Mouse (Mus musculus) neutrophil, adult 5-6 weeks (primary cell): ENCODE results near the gene Lst1. TPM values are rescaled to one million over a fixed set of nuclear protein-coding genes. Genes with fewer than 3 reads are reported as not detected.

ENCODE experiments used
- ATAC-seq: fragments of 151-379, 151-347 bp; 2 replicates; pipeline ENCODE4 v1.8.0; 2017; ENCODE audit warnings: mild to moderate bottlenecking, moderate TSS enrichment; ENCODE audit not compliant: insufficient number of reproducible peaks, poor library complexity, low FRiP score, severe bottlenecking; ENCODE audit errors: extremely low read depth
- total RNA-seq: library from RNA; stranded (forward); fragments of 200-1000 nt; gene quantifications from 2 replicates; pipeline ENCODE4 v1.2.3, GENCODE M21; 2017

The Lst1 gene
- total RNA-seq, 1 experiment from 2014 or later = 534 TPM

DNA sequence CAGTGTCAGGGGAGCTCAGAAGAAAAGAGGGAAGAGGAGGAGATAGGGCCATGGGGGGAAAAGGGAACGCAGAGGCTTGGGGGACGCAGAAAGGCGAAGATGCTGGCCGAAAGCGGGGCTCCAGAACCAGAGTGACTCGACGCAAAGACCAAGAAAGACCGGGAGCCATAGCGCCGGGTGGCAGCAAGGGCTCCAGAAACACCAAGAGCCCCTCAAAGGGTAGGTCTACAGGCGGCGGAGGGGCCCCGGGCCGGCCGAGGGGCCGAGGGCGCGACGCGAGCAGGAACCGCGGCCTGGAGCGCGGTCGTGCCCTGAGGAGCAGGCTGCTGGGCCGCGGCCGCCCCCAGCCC lies 24.0 kb downstream of the Lst1 start:
- ATAC-seq = no peak

DNA sequence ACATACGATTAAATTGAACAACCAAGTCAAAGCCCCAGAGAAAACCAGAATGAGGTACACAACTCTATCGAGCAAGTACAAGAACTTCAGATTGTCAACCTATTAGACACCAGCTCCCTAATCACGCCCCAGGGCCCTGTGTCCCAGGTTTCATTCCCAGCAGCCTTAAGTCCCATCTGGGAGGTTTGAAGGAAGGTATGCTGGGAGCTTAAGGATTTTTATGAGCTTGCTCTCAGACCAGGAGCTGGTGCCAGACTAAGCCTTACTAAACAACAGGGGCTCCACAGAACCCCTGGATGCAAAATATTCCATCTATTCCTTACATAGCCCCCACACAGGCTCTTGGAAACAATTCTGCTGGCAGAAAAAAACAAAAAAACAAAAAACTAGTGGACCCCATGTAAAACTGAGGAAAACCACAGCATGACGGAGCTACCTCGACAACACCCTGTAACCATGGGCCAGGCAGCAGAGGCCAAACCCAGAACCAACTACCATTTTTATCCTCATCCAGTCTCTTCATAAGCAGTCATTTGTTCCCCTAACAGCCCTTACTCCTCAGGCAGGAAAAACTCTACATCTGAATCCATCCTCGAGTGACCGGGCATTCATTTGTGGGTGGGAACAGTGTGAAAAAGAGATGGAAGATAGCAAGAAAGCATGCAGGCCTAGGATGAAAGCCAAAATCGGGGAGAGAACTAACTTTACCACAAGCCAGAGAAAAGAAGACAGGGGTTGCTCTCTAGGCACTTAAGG lies 24.7 kb downstream of the Lst1 start:
- no peak for ATAC-seq

DNA sequence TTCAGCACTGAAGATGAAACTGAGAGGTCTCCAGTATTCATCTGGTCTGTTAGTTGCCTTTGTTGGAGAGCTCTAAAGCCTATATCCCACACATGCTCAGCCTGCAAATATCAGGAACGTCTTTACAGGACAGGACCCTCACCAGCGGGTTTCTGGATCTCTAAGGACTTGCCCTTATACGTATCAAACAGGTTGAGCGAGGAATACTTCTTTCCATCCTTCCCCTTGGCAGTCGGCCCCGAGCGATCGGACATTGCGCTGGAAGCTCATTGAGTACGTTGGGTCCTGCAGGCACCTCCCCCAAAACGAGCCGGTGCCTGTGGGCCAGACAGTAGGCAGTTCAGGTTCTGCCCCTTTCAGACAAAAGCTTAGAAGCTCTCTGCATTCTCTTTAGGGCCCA lies 25.5 kb downstream of the Lst1 start:
- ATAC-seq = no peak

DNA sequence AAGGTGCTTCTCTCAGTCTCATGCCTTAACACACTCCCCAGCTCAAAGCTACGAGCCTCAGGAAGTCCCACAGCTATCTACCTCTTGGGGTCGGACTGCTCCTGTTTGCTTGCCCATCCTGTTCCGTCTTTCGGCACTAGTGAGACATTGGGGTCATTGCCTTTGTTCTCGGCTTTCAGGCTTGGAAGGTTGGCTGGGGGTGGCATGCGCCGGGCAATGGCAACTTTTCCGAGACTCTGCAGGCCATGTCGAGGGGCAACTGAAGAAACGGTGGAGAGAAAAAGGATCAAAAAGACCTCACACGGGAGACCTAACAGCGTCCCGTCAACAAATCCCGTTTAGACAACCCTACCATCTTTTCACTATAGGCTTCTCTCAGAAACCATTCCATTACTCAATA lies 26.1 kb downstream of the Lst1 start:
- ATAC-seq = no peak

DNA sequence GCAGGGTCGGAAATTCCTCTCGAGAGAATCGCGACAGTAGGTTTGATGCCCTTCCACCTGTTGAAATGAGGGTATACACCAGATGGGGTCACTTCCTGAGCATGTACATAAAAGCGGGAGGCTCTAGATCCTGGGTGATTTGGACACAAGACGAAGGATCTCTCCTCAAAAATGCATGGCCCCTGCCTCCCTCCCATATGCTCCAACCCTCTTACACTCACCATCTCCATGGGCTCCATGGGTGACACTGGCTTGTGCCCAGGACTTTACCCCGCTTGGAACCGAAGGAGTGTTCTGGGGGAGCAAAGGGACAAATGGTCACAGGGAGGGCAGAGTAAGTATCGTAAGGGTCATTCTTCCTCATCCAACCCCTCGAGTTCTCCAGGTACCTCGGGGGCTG lies 26.8 kb downstream of the Lst1 start:
- no peak for ATAC-seq

DNA sequence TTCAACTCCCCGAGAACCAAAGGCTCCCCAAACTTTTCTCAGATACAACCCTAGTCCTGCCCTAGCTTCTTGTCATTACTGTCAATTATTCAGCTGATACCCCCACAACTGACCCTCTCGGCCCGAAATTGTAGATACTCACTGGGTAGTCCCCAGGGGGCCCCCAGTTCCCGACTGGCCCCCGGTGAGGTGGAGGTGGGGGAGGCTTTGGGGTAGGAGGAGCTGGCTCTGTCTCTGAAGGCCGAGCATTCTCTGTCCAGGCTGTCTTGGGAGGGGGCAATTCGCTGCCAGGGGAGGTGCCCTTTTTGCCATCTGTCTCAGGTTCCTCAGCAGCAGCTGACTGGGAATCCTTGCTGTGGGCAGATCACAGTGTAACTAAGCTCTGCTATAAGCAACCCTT lies 28.6 kb downstream of the Lst1 start:
- ATAC-seq = no peak

DNA sequence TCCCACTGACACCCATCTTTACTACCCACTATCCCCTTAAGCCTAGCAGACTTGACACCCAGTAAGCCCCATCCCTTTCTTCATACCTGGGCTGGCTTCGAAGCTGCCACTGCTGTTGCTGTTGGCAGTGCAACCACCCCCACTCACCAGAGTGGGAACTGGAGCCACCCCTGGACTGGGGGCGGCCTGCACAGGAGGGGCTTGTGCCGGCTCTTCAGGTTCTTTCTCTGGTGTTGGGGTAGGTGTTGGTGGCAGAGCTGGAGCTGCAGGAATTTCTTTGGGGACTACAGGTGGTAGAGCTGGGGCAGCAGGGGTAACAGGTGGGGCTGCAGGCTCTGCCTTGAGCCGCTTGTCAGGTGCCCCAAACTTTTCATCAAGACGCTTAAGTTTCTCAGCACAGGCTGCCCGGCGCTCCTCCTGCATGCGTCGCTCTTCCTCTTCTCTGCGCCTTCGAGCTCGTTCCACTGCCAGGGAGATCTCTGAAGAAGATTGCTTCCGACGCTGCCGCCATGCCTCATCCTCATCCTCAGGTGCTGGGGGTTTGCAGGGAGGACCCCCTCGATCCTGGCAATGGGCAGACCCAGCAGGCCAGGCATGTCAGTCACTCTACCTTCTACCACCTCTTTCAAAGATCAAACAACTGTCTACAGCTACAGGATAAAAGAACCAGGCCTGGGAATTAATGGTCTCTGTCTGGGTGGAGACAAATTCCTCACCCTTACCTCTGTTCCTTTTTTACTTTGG lies 29.2 kb downstream of the Lst1 start:
- no peak for ATAC-seq

DNA sequence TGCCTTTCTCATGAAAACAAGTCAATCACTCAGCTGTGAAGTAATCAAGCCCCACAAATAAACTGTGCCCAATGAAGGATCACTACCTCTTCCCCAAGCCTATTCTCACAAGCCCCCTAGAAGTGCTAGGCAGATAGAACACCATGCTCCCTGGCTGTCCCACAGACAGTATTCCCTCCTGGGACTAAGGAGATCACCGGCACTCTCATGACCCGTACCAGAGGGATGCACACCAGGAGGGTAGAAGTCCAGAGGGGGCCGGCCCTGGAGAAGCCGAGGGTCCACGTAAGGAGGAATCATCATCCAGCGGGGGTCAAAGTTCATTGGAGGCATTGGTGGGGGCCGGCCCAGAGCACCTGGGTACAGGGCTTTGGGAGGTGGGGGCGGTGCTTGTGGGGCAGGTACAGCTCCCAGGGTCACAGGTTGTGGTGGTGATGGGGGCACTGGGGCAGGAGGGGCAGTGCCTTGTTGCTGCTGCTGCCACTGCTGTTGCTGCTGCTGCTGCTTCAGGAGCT lies 30.5 kb downstream of the Lst1 start:
- no peak for ATAC-seq

DNA sequence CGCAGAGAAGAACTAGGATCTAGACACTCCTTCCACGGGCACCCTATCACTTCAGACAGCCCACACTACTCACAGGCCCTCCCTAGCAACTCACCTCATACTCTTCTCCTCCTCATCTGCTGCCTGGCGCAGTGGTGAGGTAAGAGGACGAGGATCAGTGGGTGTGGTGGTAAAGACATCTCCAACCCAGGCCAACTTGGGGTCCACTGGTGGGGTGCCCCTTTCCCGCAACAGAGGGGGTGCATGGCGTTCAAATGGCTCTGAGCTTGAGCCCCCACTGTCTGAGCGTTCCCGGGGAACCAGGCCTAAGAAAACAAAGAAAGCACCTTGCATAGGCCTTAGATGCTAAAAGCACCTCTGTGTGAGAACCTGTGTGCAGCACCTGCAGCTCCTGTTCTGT lies 31.0 kb downstream of the Lst1 start:
- ATAC-seq = no peak

DNA sequence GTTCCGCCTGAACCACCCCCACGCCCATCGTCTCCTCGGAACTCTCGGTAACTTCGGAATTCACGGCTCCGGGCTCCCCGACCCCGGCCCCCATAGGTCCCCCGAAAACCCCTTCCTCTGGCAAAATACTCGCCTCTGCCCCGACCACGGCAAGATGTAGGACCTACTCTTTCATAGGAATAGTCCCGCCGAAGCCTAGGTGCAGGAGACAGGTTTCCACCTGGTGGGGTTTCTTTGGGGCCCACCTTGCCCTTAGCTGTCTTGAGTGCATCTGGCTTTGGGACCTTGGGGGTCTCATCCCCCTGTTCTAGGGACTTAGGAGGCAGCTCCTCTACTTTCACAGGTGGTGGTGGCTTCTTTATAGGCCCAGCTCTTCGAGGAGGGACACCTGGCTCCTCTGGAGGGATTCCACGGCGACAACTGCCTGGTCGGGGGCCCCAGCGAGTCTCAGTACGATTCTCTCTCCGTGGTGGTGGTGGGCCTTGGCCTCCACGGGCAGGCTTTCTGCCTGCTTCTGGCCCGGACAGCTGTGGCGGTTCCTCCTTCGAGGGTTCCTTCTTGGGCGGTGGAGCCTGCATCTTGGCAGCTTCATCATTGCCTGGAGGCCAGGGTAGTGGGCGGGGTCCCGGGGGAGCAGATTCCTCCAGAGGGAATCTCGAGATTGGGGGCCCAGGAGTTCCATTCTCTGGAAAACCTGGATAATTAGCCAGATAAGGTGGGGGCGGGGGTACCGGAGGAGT lies 31.6 kb downstream of the Lst1 start:
- ATAC-seq = no peak

DNA sequence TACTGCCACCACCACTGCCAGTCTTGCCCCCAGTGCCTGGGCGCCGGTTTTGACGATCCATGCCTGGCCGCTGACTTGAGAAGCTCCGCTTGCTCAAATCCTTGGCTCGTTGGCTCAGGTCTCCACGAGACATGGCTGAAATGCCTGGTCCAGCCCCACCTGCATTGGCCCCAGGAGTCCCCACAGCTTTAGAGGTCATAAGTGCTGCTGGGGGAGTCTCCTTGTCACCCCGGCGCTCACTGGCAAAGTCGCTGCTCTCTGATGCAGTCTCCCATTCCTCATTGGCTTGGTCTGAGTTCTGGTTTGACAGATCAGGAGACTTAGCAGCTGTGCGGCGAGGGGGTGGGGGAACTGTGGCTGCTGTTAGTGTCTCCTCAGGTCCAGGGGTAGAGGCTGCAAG lies 32.8 kb downstream of the Lst1 start:
- no peak for ATAC-seq

DNA sequence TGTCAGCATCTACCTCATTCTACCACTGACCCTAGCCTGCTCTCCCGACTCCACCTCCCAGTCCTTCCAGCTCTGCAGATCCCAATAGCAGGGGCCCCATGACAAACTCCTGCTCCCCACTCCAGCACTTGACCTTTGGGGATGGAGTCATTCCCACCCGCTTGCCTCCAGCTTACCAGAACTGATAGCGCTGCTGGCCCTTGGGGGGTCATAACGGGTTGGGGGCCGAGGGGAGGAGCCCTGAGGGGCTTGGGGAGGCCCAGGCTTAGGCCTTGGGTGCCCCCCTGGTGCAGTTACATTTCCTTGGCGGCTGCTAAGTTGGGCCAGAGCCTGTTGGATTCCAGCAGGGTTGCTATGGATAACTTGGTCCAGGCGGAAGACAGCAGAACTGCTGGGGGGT lies 33.6 kb downstream of the Lst1 start:
- no peak for ATAC-seq

DNA sequence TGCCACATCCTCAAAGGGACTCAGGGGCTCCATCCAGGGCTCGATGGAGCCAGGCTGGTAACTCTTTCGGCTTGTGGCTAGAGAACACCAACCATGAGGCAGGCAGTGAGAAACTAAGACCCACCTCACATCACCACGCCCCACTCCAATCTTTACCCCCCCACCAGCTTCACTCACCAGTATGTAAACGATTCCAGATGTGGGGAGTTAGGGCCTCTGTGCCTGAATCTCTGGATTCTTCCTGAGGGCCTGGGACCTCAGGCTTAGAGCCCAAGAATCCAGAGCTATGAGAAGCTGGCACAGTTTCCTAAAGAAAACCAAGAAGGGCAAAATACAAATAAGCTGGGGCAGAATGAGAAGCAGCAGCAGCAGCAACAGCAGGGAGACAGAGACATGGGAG lies 34.3 kb downstream of the Lst1 start:
- no peak for ATAC-seq

DNA sequence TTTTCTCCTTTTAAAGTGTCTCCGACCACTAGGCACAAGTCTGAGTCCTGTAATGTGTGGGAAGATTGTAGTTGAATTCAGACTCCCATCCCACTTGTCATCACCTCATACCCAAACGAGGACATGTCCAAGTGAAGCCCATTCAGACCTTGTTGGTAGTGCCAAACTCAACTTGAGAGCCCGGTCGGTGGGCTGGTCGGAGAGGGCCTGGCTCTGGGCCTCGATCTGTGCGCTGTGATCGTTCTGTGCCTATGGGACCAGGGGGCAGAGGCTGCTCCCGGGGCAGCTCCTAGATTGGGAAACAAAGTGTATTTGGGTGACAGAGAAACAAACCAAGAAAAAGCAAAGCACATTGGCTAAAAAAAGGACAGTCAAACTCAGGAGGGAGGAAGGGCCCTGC lies 35.2 kb downstream of the Lst1 start:
- no peak for ATAC-seq

DNA sequence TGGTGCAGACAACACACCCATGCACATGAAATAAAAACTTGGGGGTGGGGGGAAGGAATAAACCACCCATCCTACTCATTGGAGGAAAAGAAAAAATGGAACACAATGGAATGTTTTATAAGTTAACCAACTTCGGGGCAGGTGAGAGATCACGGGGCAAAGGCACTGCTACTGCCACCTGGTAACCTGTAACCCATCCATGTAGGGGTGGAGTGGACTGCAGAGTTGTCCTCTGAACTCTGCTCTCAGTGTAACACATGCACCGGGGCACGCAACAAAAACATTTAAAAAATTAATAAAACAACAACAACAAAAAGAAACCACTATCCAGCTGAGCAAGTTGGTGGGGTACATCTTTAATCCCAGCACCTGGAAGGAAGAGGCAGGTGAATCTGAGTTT lies 36.1 kb downstream of the Lst1 start:
- no peak for ATAC-seq

DNA sequence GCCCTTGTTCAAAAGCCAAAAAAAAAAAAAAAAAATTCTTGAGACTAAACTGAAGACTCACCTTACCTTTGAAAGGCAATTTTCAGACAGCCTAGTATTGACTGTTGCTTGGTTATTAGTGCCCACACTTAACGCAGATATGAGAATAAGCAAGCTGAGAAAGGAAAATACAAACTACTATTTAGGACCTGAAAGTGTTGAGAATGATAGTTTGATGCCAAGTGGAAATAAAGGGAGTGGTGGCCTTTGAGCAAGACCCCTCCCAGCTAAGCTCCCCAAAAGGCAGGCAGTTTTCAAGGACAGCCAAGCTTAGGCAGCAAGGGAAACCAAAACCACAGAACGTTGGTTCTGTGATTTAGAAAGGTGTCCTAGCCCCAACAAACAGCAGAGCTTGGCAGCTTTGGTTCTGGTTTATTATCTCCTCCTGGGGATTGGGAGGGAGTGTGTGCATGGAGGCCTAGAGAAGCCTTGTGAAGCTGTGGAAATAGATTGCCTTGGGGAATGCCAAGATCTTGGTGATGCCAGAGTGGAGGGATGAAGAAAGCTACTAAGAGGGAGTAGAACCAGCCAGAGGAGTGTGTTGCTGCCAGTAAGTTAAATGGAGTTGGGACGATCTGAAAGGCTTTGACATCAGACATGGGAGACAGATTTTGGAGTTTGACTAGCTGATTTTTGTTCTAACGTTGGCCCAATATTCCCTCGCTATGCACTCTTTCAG lies 40.2 kb downstream of the Lst1 start:
- ATAC-seq = no peak

DNA sequence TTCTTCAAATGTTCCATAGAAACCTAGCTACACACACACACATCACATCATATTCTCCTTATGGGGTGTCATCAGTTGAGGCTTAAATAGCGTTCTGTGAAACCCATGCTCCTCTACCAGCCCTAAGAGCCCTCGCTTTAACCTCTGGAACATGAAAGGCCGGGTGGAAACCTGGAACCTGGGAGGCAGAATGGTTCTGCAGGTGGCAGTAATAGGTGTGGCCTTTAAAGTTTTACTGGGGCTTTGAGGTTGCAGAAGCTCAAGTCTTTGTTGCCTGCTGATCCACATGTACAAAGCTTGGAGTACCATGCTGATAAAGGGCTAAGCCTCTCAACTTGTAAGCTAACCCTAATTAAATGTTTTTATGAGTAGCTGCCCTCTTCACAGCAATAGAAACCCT lies 40.9 kb downstream of the Lst1 start:
- ATAC-seq = no peak

DNA sequence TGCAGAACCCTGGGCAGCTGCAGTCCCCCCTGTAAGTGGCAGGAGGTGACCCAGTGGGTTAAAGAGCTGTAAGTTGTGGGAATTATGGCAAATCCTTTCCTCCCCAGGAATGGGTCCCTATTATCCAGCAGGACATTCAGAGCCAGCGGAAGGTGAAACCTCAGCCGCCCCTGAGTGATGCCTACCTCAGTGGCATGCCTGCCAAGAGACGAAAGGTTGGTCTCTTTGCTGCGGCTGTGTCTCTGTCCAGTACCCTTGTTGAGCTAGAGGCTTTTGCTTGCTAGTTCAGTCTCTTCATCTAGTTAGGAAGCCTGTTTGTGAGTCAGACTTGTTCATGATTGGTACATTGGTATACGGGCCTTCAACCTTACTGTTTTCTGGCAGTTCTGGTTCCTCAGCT lies 42.1 kb downstream of the Lst1 start:
- ATAC-seq = no peak

DNA sequence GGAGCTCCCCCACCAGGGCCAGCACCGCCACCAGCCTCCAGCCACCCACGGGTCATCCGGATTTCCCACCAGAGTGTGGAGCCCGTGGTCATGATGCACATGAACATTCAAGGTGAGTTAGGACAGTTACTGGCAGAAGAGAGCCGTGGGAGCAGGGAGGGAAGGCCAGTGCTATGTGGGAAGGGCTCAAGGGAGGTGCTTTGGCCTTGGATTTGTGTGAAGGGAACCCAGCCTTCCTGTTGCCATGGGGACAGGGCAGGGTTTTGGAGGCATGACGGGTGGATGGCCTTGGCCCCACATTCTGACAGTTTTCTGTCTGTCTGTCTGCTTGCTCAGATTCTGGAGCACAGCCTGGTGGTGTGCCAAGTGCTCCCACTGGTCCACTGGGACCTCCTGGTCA lies 46.3 kb downstream of the Lst1 start:
- no peak for ATAC-seq
